Mouse (Mus musculus) T-cell, adult 2 months (primary cell): Measurements from ENCODE around the gene Cggbp1.

Experiments
- DNase-seq: peaks from one replicate; pipeline ENCODE4 v3.0.0; 2022; ENCODE audit warnings: low spot score

The Cggbp1 gene

DNA sequence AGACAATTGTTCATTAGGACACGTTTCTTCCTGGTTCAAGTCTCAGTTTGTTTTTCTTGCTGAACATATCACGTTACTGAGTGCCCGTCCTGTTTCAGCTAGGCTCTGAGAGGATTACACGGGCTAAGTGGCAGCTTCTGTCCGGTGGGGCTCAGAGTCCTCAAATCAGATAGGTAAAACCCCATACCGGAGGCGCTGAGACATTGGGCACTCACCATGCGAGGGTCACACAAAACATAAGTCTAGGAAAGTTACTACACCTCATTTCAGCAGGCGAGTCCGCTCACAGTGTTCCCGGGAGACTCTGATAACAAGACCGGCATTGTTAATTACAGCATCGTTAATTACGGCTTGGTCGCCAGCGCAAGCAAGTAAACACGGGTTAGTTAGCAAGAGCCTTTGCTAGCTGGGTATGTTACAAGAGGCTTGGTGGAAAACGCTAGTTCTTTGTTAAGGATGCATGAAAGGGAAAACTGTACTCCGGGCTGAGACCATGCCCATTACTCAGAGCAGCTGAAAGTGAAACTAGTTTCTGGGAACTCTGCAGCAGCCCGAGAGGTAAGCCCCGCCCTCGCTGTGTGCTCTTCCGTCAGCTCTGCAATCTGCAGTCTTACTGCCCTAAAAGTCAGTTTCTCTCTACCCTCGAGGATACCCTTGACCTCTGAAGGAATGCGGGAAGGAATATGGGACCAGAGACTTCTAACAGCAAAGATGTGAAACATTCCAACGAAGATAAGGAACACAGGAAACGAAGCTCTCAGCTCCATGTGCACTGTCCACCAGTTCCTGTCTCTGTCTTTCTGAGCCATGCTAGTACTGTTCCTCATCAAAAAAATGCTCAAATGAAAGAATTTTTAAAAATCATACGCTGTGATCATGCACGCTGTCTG lies 21.9 kb downstream of the Cggbp1 start:
- DNase-seq = peak; percentile 76

DNA sequence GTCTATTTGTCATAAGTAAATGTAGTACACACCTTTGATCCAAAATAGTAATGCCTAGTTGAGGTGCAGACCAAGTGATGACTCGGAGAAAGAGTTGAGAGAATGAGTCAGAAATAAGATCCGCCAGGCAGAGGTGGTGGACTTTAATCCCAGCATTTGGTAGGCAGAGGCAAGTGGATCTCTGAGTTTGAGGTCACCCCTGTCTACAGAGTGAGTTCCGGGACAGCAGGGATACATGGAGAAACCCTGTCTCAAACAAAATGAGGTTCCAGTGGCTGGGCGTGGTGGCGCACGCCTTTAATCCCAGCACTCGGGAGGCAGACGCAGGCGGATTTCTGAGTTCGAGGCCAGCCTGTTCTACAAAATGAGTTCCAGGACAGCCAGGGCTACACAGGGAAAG lies 23.6 kb downstream of the Cggbp1 start:
- no peak for DNase-seq

DNA sequence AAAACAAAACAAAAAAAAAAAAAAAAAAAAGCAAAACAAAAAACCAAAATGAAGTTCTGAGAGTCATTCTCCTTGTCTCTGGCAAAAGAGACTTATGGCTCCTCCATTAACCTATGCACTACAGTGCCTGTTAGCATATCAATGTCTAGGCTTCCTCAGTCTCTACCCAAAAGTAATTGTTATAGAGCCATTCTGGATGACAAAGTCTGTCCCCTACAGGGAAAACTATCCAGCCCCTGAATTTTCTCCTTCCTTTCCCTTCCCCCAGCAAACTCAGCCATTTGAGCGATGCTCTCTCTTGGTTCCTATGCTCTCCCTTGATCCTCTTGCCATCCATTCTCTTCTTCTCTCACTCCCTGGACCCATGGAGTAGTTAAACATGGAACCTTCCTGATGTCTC lies 24.0 kb downstream of the Cggbp1 start:
- DNase-seq = no peak

DNA sequence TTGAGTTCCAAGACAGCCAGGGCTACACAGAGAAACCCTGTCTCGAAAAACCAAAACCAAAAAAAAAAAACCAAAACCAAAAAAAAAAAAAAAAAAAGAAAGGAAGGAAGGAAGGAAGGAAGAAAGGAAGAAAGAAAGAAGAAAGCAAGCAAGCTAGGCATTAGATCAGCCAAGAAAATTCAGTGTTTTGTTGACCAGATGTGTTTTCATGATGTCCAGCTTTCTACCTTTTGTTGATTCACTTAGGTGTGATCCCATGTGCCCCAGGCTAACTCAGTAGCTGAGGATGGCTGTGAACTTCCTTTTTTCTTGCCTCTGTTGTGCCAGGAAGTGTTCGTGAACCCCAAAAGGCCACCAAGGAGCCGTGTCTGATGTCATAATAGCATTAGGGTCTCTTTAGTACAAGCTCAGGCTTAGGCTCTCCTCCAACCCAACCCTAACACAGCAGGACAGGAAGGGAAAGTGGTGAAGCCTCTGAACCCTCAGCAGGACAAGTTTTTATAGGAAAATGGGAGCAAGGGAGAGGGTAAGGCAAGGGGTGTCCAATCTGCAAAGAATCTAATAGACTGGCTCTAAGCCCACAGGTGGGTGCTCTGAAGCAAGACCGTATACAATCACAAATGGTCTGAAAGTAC lies 25.0 kb downstream of the Cggbp1 start:
- no peak for DNase-seq

- DNase-seq = no peak
Measured at GRCm38 (mm10) chr16:64877314-64877713, 25.5 kb downstream of the Cggbp1 start.

DNA sequence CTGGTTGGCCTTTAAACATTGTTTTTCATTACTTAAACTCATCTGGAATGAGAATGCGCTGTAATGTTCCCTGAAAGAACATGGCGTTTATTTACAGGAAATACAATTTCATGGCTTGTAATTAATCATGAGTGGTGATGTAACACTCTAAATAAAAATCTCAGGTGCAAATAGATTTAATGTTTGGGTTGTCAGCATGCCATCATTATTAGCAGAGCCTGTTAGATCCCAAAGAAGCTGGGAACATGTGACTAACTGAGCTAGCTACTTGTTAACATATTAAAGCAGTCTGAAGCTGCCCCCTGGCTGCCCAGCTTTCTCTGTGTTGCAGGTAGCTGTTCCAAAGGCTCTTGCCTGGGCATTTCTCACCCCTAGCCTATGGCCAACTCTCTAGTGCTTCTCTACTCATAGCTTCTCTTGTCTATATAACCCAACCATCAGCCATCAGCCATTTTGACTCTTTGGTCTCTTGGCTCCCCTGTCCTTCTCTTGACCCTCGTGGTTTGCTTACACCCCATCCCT lies 26.9 kb downstream of the Cggbp1 start:
- no peak for DNase-seq

GRCm38 (mm10) chr16:64879735-64880134 lies 27.9 kb downstream of the Cggbp1 start:
- no peak for DNase-seq

- DNase-seq = no peak
Measured at GRCm38 (mm10) chr16:64880986-64881385, 29.2 kb downstream of the Cggbp1 start.

DNA sequence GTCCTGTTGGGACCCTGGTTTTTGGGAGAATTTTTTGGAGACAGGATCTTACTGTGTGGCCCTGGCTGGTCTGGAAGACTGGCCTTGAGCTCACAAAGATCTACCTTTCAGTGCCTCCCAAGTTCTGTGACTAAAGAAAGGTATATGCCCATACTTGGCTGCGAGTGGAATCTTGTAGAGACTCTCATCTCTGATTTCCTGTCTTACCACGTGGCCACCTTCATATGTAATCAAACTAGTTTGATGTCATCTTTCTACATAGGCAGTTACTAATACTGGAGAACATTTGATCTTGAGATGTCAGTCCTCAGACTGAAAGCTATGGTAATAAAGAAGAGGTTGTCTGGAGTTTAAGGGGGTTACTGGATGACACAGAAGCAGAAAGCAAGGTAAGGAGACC lies 29.6 kb downstream of the Cggbp1 start:
- peak; percentile 6 for DNase-seq

DNA sequence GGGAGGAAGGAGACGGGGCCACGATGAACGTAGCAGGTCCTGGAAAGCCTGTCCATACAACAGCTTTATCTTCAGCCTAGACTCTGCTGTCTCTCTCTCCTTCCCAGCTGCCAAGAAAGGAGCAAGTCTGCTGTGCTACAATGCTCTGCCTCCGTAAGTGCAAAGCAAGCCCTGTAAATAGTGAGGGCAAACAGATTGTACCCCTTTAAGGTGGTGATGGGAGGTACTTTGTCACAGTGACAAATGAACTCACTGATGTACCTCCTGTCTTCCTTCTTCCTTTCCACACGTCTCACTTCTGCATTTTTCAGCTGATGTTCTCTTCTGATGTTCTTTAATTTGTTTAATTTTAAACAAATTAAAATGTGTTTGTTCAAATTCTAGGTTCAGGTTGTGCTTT lies 32.1 kb downstream of the Cggbp1 start:
- DNase-seq = no peak

GRCm38 (mm10) chr16:64884420-64884838 lies 32.6 kb downstream of the Cggbp1 start:
- DNase-seq = no peak

DNA sequence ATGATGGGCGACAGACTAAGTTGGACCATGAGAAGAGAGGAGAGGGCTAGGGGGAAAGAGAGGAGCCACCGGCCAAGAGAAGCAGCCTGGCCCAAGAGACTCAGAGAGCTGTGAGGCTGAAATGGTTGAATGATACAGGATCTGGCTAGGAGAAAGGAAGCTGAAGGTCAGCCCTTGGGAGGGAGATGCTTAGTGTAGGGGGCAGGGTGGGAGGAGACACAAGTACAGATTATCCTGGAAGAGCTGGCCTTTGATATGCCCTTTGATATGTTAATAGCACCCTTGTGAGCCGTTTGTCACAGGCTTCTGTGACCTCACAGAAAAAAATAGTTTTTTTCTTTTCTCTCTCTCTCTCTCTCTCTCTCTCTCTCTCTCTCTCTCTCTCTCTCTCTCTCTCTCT lies 33.3 kb downstream of the Cggbp1 start:
- DNase-seq = no peak

DNA sequence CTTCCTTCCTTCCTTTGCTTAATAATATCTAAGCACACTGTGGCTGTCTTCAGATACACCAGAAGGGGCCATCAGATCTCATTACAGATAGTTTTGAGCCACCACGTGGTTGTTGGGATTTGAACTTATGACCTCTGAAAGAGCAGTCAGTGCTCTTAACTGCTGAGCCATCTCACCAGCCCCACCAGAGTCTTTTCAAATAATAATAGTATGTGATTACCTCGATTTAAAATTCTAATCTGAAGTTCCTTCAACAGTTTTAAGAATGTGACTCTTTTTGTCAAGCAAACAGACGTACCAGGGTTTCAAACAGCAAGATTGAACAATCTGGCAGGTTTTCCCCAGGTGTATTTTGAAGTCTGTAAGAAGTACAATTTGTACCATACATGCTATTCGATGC lies 33.8 kb downstream of the Cggbp1 start:
- DNase-seq = no peak

DNA sequence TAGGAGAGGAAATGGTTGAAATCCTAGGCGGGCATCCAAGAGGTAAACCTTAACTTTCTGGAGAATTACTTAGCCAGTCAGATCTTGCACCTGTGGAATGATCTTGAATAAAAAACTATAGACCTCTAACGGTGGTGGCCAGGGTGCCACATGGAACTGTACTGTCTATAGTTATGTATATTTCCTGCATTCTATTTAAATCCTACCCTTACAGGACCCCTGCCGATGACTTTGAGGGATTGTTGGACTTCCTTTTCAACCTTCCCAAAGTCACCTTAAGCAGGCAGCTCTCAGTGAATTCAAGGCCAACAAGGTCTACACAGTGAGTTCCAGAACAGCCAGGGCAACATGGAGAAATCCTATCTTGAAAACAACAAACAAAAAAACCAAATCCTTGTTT lies 37.7 kb downstream of the Cggbp1 start:
- no peak for DNase-seq

DNA sequence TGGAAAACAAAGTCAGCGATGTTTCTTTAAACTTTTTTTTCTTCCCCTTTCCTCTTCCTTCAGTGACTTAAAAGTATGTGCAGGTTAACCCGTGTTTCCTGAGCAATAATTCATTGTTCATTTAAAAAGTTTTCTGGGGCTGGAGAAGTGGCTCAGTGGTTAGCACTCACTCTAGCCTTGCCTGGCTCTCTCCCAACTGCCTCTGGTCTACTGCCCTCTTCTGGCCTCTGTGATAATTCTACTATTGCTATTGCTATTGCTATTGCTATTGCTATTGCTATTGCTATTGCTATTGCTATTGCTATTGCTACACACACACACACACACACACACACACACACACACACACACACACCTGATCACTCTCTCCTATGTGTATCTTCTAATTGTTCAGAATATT lies 47.3 kb downstream of the Cggbp1 start:
- peak; percentile 42 for DNase-seq

GRCm38 (mm10) chr16:64903328-64903727 lies 51.5 kb downstream of the Cggbp1 start:
- no peak for DNase-seq

DNA sequence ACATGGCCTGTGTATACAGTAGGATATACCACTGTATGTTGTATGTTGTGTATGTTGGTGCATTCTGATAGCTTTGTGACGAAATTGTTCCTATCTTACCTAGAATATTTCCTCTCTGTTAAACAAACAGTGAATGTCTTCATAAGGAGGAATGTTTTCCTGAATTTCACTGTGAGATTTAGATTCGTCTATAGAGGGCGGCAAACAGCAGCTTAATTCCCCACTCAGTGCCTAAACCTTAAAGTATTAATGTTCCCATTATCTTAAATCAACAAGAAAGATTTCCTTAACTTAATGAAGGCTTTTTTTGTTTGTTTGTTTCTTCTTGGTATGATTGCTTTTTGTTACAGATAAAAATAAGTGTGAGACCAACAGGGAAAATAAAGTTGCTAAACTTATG lies 55.3 kb downstream of the Cggbp1 start:
- no peak for DNase-seq

- no peak for DNase-seq
Measured at GRCm38 (mm10) chr16:64908747-64909146, 57.0 kb downstream of the Cggbp1 start.
